Mouse (Mus musculus) lung, postnatal 0 days (tissue): ENCODE measurements around the gene Lhx8.

Source experiments
- CTCF ChIP-seq: IDR thresholded peaks from 2 replicates; pipeline ENCODE4 v1.5.1; 2016; ENCODE audit warnings: antibody characterized with exemption, mild to moderate bottlenecking
- EP300 ChIP-seq: IDR thresholded peaks from 2 replicates; pipeline ENCODE4 v1.6.1; 2016; ENCODE audit warnings: antibody characterized with exemption, mild to moderate bottlenecking, control low read depth

GRCm38 (mm10) chr3:154329323-154330180 lies 907 bp downstream of the Lhx8 start:
- TF ChIP-seq EP300 (no peak), CTCF (no peak)
